Mouse (Mus musculus): Measurements from ENCODE around the gene Rab30.
"Not testable (repeated sequence)": the region's sequence is repeated elsewhere in the genome, so short reads cannot be mapped to it uniquely, and the experiment has no call there.

Gene Rab30

DNA sequence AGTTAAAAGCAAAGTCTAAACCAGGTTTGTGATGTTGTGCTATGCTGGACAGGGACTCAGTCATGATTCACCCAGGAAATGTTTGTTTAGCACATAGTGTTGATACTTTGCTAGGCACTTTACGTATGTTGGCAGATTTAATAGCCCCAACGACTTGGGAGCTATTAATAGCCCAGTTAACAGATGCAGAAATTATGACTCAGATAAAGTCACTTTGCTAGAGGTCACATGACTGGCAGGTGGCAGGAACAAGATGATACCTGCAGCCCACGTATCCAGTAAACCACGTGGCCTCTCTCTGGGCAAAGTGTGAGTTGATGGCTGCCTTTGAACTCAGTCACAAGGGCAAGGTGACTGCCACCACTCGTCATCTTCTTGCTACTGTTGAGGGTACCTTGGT lies 16.7 kb downstream of the Rab30 start:
- DNase-seq = no peak

DNA sequence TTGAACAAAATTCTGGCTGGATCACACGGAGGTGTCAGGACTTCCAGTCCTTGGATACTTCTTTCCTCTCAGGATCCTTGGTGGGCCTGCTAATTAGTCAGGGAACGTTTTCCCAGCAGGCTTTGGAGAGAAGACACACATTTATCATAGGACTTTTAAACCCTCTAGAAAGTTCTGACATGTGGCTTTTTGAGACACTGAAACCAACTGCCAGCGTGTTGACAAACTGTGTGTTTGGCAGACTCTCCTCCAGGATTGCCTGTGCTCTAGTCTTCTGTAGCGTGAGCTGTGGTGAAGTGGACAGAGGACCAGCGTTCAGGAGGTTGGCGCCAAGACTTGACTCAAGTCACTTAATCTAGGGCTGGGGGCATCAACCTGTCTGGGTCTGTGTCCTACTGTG lies 19.2 kb downstream of the Rab30 start:
- DNase-seq = no peak

DNA sequence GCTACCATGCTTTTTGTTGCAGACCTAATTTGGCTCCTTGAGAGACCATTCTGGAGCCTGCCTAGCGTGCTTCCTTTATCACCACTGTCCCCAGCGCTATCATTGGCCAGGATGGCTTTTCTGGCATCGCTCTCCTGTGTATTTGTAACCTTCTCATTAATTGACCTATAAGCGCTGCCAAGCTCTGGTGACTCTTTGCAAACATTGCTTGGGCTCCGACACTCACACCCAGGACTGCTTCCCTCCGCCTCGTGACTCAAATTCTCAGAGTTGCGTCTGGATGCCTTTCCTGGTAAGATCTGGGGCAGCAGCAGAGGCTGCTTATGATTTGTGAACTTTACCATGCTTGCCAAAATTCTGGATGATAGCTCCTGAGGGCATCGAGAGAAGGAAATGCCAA lies 19.8 kb downstream of the Rab30 start:
- DNase-seq = no peak

- DNase-seq = no peak
Observed at GRCm38 (mm10) chr7:92765426-92765825, 24.0 kb downstream of the Rab30 start.

GRCm38 (mm10) chr7:92766096-92767090 lies 25.0 kb downstream of the Rab30 start:
- peak; percentile 48 for DNase-seq

DNA sequence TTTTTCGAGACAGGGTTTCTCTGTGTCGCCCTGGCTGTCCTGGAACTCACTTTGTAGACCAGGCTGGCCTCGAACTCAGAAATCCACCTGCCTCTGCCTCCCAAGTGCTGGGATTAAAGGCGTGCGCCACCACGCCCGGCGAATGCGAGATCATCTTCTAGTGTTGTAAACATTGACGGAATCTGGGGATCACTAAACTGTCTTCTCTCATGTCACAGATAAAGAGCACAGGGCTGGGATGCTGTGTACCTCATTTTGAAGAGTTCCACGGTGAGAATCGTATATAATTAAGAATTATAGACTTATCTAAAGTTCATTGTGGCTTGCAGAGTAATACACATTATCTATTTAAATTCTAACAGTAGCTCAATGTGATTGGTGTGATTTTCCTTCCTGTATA lies 26.7 kb downstream of the Rab30 start:
- not testable (repeated sequence) for DNase-seq

DNA sequence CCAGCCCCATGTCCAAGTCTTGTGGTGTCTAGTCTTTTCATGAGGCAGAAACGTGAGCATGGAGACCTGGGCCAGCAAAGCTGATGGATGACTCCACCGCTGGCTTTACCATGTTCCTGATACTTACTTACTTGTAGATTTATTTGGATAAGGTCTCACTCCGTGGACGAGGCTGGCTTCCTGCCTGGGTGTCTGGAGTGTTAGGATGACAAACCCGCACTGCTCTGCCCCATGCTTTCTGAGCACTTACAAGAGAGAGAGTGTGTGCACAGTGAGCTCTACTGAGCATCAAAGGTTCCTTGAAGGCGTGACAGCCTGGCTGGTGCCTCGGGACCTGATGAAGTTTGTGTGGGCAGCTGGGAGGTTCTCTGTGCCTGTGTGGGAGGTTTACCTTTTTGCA lies 27.5 kb downstream of the Rab30 start:
- DNase-seq = peak; percentile 20

- DNase-seq = no peak
Observed at GRCm38 (mm10) chr7:92773006-92773405, 31.6 kb downstream of the Rab30 start.

GRCm38 (mm10) chr7:92773596-92773995 lies 32.2 kb downstream of the Rab30 start:
- DNase-seq = no peak

DNA sequence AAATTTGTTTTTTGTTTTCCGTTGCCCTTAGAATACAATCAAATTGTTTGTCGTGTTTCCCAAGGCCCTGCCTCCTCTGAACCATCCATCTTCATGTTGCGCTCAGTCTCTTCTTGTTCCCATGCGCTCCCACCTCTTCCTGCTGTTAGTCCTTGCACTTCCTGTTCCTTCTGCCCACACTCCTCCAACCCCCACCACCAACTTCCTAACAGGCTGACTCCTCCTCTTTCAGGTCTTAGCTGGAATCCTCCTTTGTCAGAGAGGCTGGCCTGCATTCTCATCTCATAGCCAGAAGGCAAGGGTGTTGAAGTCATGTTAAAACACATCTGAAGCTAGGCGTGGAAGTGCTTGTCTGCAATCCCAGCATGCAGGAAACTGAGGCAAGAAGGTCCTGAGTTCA lies 33.3 kb downstream of the Rab30 start:
- DNase-seq = no peak

DNA sequence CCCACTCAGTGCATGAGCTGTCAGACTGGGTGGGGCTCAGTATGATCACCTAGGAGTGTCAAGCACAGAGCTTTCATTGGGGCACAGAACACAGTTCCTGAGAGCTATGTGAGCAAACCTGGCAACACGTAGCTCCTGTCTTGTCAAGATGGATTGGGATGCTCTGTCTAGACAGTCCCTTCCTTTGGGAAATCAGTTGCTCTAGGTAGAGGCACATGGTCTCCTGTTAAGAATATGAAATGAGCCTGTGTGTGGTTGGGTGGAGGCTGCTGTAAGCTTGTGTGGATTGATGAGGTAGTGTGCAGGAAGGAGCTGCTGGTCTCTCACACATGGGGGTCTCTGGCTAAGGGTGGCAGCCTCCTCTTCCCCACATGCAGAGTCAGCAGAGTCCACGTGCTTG lies 34.3 kb downstream of the Rab30 start:
- no peak for DNase-seq

- peak; percentile 24 for DNase-seq
Observed at GRCm38 (mm10) chr7:92776647-92777046, 35.2 kb downstream of the Rab30 start.

DNA sequence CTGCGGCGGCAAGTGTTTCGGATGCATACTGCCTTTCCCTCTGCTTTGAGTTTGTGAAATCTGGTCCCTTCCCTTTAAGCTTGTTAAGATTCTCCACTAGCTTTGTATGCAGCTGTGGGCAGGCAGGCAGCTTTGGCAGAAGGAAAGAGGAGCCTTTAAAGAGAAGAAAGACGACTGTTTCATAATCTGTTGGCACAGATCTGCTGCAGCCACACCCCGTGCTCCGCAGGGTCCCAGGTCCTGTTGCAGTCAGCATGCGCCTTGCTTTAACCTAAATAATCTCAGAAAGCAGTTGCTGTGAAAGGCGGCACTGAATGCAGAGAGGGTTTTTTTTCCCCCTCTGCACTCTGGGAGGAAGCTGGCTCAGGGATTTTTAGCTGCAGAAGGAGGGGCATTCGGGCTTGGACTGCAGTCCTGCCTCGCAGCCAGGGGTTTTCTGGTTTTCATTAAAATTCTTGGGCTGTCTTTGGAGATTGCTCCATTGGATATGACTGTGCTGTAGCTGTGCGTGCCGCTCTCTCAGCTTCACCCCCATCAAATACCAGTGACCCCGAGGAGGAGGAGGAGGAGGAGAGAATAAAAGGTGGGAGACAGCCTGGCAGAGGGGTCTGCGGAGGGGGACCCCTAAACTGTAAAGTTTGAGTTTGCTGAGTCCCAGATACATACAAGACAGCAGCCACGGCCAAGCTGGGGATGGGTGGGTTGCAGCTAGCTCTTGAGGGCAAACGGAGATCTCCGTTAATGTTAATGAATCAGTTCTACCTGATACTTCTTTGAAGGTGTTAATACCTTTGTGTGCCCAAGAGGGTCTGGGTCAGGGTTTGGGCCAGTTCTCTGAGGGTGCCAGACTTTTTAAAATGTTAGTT lies 35.9 kb downstream of the Rab30 start:
- peak; percentile 68 for DNase-seq

GRCm38 (mm10) chr7:92779058-92779457 lies 37.7 kb downstream of the Rab30 start:
- DNase-seq = no peak

DNA sequence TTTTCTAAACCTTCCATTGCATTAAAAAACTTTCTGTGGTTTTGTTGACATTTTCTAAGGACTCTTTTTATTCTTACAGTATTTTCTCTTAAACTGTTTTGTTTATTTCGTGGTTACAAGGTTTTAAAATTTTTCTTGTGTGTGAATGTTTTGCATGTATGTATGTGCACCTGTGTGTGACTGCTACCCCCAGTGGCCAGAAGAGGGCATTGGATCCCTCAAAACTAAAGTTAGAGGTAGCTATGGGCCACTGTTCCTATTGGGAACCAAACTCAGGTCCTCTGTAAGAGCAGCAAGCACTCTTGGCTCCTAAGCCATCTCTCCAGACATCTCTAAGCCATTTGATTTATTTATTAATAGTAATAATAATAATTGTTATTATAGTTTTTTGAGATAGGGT lies 40.0 kb downstream of the Rab30 start:
- no peak for DNase-seq

DNA sequence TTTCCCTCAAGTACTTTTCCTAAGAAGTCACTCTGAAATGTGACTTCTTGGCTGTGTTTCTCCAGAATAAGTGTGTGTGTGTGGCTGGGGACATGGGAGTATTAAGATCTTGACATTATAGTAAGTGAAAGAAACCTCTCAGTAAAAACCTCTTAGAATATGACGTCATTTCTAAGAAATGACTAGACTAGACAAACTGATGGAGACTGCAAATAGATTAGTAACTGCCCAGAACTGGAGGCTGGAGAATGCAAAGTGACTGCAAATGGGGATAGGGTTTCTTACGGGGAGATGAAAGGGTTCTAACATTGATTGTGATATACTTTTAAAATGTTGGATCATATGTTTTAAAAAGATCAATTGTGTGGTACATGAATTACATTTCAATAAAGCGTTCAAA lies 40.5 kb downstream of the Rab30 start:
- no peak for DNase-seq

GRCm38 (mm10) chr7:92782511-92782910 lies 41.1 kb downstream of the Rab30 start:
- DNase-seq = no peak

- DNase-seq = no peak
Observed at GRCm38 (mm10) chr7:92783166-92783806, 41.9 kb downstream of the Rab30 start.

DNA sequence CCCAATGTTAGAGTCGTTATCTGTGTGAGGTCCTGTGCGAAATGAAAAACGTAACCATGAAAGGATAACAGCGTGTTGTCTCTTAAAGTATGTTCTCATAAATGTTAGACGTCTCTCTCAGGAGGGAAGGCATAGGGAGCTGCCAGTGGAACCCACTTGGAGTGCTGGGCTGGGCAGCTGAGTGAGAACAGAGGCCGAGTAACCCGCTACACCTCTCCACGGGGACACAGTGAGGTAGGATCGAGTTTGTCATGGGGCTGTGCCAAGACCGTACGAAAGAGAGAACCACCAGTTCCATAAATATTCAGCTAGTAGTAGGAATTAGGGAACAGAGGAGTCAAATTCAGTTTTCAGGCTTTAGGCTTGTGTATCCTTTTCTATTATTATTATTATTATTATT lies 42.5 kb downstream of the Rab30 start:
- no peak for DNase-seq

DNA sequence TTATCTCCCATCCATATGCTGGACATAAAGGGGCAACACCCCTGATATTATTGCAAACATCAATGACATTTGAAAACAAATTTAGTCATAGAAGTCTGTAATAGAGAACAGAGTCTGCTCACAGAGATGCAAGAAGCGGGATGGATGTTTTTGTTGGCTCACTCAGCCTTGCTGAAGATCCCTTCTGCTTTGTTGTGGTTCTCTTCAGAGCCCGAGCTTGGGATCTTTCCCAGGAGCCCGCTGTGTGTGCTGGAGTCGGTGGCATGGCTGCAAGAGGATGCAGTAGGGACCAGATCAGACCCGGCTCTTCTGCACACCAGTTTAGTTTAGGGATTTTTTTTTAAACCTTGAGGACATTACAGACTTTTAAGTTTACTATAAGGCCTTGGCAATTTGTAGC lies 54.3 kb downstream of the Rab30 start:
- no peak for DNase-seq

DNA sequence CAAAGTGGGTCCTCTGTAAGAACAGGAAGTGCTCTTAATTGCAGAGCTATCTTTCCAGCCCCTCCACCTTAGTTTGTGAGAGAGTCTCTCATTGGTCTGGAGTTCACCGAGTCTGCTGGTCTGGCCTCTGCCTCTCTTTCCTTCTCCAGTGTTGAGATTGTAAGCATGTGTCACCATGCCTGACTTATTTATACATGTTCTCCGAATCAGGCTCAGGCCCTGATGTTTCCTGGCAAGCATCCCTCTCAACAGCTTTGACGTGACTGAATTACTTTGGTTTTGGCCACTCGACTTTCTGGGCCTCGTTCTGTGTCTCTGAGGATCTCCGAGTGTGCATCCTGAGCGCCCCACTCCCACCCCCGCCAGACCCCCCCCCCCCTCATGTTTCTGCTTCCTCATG lies 55.4 kb downstream of the Rab30 start:
- no peak for DNase-seq

DNA sequence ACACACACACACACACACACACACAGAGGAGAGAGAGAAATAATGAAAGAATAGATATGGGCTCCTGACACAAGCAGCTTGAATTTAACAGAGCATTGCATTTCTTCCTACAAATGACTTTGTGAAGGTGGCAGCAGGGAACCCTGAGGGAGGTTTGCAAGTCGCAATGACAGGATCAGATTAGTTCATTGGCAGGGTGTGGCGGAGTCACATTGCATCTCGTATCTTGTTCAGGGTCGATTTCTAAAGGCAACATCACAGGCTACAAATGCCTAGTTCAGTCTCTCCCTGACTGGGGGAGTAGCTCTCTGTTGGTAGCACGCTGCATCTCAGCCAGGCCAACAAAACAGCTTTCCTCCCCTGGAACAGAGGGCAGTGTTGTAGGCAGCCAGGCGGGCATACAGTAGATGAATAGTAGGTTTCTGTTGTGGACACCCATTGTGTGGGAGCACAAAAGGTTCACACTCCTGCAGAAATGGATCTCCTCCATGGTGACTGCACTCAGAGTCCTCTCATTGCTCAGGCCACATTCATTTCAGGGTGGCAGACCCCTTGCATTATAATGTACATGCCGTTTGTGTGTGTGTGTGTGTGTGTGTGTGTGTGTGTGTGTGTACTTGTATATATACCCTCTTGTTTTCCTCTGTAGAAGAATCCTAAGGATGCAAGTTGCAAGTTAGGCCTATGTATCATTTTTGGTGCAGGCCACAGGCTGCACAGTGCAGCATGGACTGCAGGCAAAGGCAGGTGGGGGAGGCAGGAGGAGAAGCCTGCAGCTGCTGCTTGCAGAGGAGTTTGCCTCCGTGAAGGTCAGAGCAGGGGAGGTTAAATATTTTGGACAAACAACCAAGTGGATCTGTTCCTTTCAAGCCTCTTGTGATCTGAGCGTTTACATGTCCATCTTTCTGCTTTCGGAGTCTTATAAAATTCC lies 58.5 kb downstream of the Rab30 start:
- DNase-seq = no peak
